Mouse (Mus musculus) heart, postnatal 36 days (tissue): ENCODE results near the gene Gmeb1. TPM values are rescaled to one million over a fixed set of nuclear protein-coding genes. Genes with fewer than 3 reads are reported as not detected.

Experiments
- DNase-seq, 2 experiments: peaks; one replicate each; pipeline ENCODE4 v3.0.0; 2021 to 2022
- intact Hi-C: fragments of 180-260 bp; cut with DNase I; formaldehyde crosslinking; loops from one replicate; pipeline ENCODE4 v1.15.1; 2025
- total RNA-seq, 2 experiments: library from RNA; stranded (reverse); gene quantifications; 2 replicates each; pipeline ENCODE4 v1.2.3; 2021

Gmeb1 gene
- total RNA-seq, 2 experiments from 2014 or later = 8.8 to 9.6 TPM

GRCm38 (mm10) chr4:132275949-132276348 is 14.5 kb upstream of the Gmeb1 start:
- intact Hi-C loops = loop anchor here (2.0 kb wide), 3 partner anchors 33 to 63 kb away; partner anchors contain the start of genes Trnau1ap and Ythdf2
- no peak for DNase-seq

- intact Hi-C loops = loop anchor here (2.0 to 5.0 kb wide), 4 partner anchors 34 to 148 kb away; partner anchors contain the start of genes Phactr4, Trnau1ap and Ythdf2
- peak; percentile 88 to 92 for DNase-seq
These were observed 12.9 kb upstream of the Gmeb1 start, which contains the start of gene Taf12 for GRCm38 (mm10) chr4:132274156-132274862. Gene Taf12, plus strand, starts transcription at chr4:132274375.

GRCm38 (mm10) chr4:132273166-132273565 is 11.8 kb upstream of the Gmeb1 start:
- DNase-seq = no peak
- intact Hi-C loops = loop anchor here (5.0 kb wide), 1 partner anchor 149 kb away; the partner anchor contains the start of gene Phactr4

- intact Hi-C loops = loop anchor here (5.0 to 10.0 kb wide), 2 partner anchors 152 to 185 kb away; partner anchors contain the start of gene Phactr4
- DNase-seq = peak; percentile 81 to 89
These were observed 8.5 kb upstream of the Gmeb1 start for GRCm38 (mm10) chr4:132269740-132270560.

GRCm38 (mm10) chr4:132268871-132269739 is 7.7 kb upstream of the Gmeb1 start:
- intact Hi-C loops = loop anchor here (10.0 kb wide), 1 partner anchor 184 kb away; no protein-coding TSS in a partner anchor
- DNase-seq = no peak

- DNase-seq = no peak
- intact Hi-C loops = loop anchor here (10.0 kb wide), 1 partner anchor 182 kb away; no protein-coding TSS in a partner anchor
These were observed 5.5 kb upstream of the Gmeb1 start for GRCm38 (mm10) chr4:132266835-132267349.

GRCm38 (mm10) chr4:132263313-132263712 is 1.9 kb upstream of the Gmeb1 start:
- no peak for DNase-seq
- intact Hi-C loops = loop anchor here (10.0 kb wide), 1 partner anchor 179 kb away; no protein-coding TSS in a partner anchor

GRCm38 (mm10) chr4:132262358-132262616 is 885 bp upstream of the Gmeb1 start:
- DNase-seq = no peak
- intact Hi-C loops = loop anchor here (10.0 kb wide), 1 partner anchor 177 kb away; no protein-coding TSS in a partner anchor

GRCm38 (mm10) chr4:132260404-132261379 is 710 bp downstream of the Gmeb1 start:
- peak; percentile 39 to 75 for DNase-seq
- intact Hi-C loops = loop anchor here (10.0 kb wide), 1 partner anchor 176 kb away; no protein-coding TSS in a partner anchor

GRCm38 (mm10) chr4:132259248-132259647 is 2.2 kb downstream of the Gmeb1 start:
- intact Hi-C loops = no loop called here
- no peak for DNase-seq

GRCm38 (mm10) chr4:132256384-132256783 is 5.0 kb downstream of the Gmeb1 start:
- DNase-seq = no peak
- intact Hi-C loops = no loop called here

GRCm38 (mm10) chr4:132254986-132255385 is 6.4 kb downstream of the Gmeb1 start:
- DNase-seq = no peak
- intact Hi-C loops = no loop called here

GRCm38 (mm10) chr4:132253622-132254021 is 7.8 kb downstream of the Gmeb1 start:
- intact Hi-C loops = no loop called here
- DNase-seq = no peak

- intact Hi-C loops = no loop called here
- no peak for DNase-seq
These were observed 8.3 kb downstream of the Gmeb1 start for GRCm38 (mm10) chr4:132253128-132253527.

GRCm38 (mm10) chr4:132251596-132251995 is 9.8 kb downstream of the Gmeb1 start:
- intact Hi-C loops = no loop called here
- no peak for DNase-seq

GRCm38 (mm10) chr4:132247451-132247997 is 13.9 kb downstream of the Gmeb1 start:
- intact Hi-C loops = no loop called here
- no peak for DNase-seq

- intact Hi-C loops = no loop called here
These were observed 15.8 kb downstream of the Gmeb1 start for GRCm38 (mm10) chr4:132245643-132246042.

GRCm38 (mm10) chr4:132241208-132241607 is 20.2 kb downstream of the Gmeb1 start:
- no peak for DNase-seq
- intact Hi-C loops = no loop called here

More at GRCm38 (mm10) chr4:132245643-132246042, 15.8 kb downstream of the Gmeb1 start:
- no peak for DNase-seq
